Mouse (Mus musculus): ENCODE measurements at regions not wholly inside any gene's neighbourhood (a gene's known extent, or its start where the extent isn't known, plus 50 kb on each side); places are given as distances from the start of the nearest gene placed in this dataset.

GRCm38 (mm10) chr13:48350955-48351354 lies 89.9 kb downstream of the Id4 start:
- WGBS, result 71% methylated on average over 11 of the region's 11 CpGs
- Histone ChIP-seq H3K27me3 (ENCODE audit: control insufficient read depth, insufficient read depth, low read length) (no peaks in the 10 kb centered on the region), H3K4me3 (ENCODE audit: low read depth, low read length) (no peak overlapping the region), H3K9me3 (ENCODE audit: control insufficient read depth, low read length) (no peaks in the 10 kb centered on the region), H3K9ac (ENCODE audit: low read length) (no peak overlapping the region), H3K4me1 (ENCODE audit: control insufficient read depth, insufficient read depth, low read length) (no peaks in the 10 kb centered on the region), H3K4me2 (ENCODE audit: low read depth, severe bottlenecking) (no peak overlapping the region), H3K27ac (replicated peaks; ENCODE audit: low read depth, low read length) (no peak overlapping the region), H3K36me3 (ENCODE audit: control insufficient read depth, insufficient read depth, low read length) (no peaks in the 10 kb centered on the region)
- no peak for DNase-seq (ENCODE audit: low spot score)
- no peak for ATAC-seq (ENCODE audit: insufficient number of reproducible peaks, low FRiP score, low TSS enrichment, low read depth)

GRCm38 (mm10) chr13:48357118-48357517 lies 96.1 kb downstream of the Id4 start:
- ATAC-seq (ENCODE audit: insufficient number of reproducible peaks, low FRiP score, low TSS enrichment, low read depth), result no peak

GRCm38 (mm10) chr13:48357640-48358039 lies 96.6 kb downstream of the Id4 start:
- ATAC-seq (ENCODE audit: insufficient number of reproducible peaks, low FRiP score, low TSS enrichment, low read depth) (no peak), DNase-seq (ENCODE audit: low spot score) (no peak)
- no peak overlapping the region for H3K27ac ChIP-seq (replicated peaks; ENCODE audit: low read depth, low read length)
- H3K4me3 ChIP-seq (ENCODE audit: low read depth, low read length), result no peak overlapping the region
- H3K4me1 ChIP-seq (ENCODE audit: control insufficient read depth, insufficient read depth, low read length), result no peaks in the 10 kb centered on the region
- 94% methylated on average over 7 of the region's 7 CpGs for WGBS
- H3K9me3 ChIP-seq (ENCODE audit: control insufficient read depth, low read length), result no peaks in the 10 kb centered on the region
- no peaks in the 10 kb centered on the region for H3K27me3 ChIP-seq (ENCODE audit: control insufficient read depth, insufficient read depth, low read length)
- no peaks in the 10 kb centered on the region for H3K36me3 ChIP-seq (ENCODE audit: control insufficient read depth, insufficient read depth, low read length)
- no peak overlapping the region for H3K4me2 ChIP-seq (ENCODE audit: low read depth, severe bottlenecking)
- H3K9ac ChIP-seq (ENCODE audit: low read length), result no peak overlapping the region

More at GRCm38 (mm10) chr13:48357118-48357517, 96.1 kb downstream of the Id4 start:
- H3K36me3 ChIP-seq (ENCODE audit: control insufficient read depth, insufficient read depth, low read length), result no peaks in the 10 kb centered on the region
- no peaks in the 10 kb centered on the region for H3K4me1 ChIP-seq (ENCODE audit: control insufficient read depth, insufficient read depth, low read length)
- WGBS, result 75% methylated on average over 1 of the region's 1 CpGs
- no peaks in the 10 kb centered on the region for H3K27me3 ChIP-seq (ENCODE audit: control insufficient read depth, insufficient read depth, low read length)
- H3K9ac ChIP-seq (ENCODE audit: low read length), result no peak overlapping the region
- no peak overlapping the region for H3K4me3 ChIP-seq (ENCODE audit: low read depth, low read length)
- no peaks in the 10 kb centered on the region for H3K9me3 ChIP-seq (ENCODE audit: control insufficient read depth, low read length)
- no peak overlapping the region for H3K4me2 ChIP-seq (ENCODE audit: low read depth, severe bottlenecking)
- DNase-seq (ENCODE audit: low spot score), result no peak
- no peak overlapping the region for H3K27ac ChIP-seq (replicated peaks; ENCODE audit: low read depth, low read length)

GRCm38 (mm10) chr13:48371060-48371459 lies 110.0 kb downstream of the Id4 start:
- ATAC-seq (ENCODE audit: insufficient number of reproducible peaks, low FRiP score, low TSS enrichment, low read depth), result no peak
- 77% methylated on average over 9 of the region's 9 CpGs for WGBS
- H3K9me3 ChIP-seq (ENCODE audit: control insufficient read depth, low read length), result no peaks in the 10 kb centered on the region

GRCm38 (mm10) chr13:48376405-48376804 lies 115.4 kb downstream of the Id4 start:
- no peak overlapping the region for H3K4me2 ChIP-seq (ENCODE audit: low read depth, severe bottlenecking)
- H3K36me3 ChIP-seq (ENCODE audit: control insufficient read depth, insufficient read depth, low read length), result no peaks in the 10 kb centered on the region

More at GRCm38 (mm10) chr13:48371060-48371459, 110.0 kb downstream of the Id4 start:
- no peak for DNase-seq (ENCODE audit: low spot score)
- Histone ChIP-seq H3K27me3 (ENCODE audit: control insufficient read depth, insufficient read depth, low read length) (no peaks in the 10 kb centered on the region), H3K9ac (ENCODE audit: low read length) (no peak overlapping the region), H3K4me2 (ENCODE audit: low read depth, severe bottlenecking) (no peak overlapping the region), H3K4me1 (ENCODE audit: control insufficient read depth, insufficient read depth, low read length) (no peaks in the 10 kb centered on the region), H3K27ac (replicated peaks; ENCODE audit: low read depth, low read length) (no peak overlapping the region), H3K36me3 (ENCODE audit: control insufficient read depth, insufficient read depth, low read length) (no peaks in the 10 kb centered on the region), H3K4me3 (ENCODE audit: low read depth, low read length) (no peak overlapping the region)

GRCm38 (mm10) chr13:48383580-48384445 lies 122.8 kb downstream of the Id4 start:
- no peak overlapping the region for H3K9ac ChIP-seq (ENCODE audit: low read length)
- no peak overlapping the region for H3K4me3 ChIP-seq (ENCODE audit: low read depth, low read length)
- ATAC-seq (ENCODE audit: insufficient number of reproducible peaks, low FRiP score, low TSS enrichment, low read depth) (no peak), DNase-seq (ENCODE audit: low spot score) (no peak)
- peaks cover 9% of the 10 kb centered on the region for H3K4me1 ChIP-seq (ENCODE audit: control insufficient read depth, insufficient read depth, low read length)
- no peaks in the 10 kb centered on the region for H3K36me3 ChIP-seq (ENCODE audit: control insufficient read depth, insufficient read depth, low read length)
- H3K4me2 ChIP-seq (ENCODE audit: low read depth, severe bottlenecking), result no peak overlapping the region
- no peak overlapping the region for H3K27ac ChIP-seq (replicated peaks; ENCODE audit: low read depth, low read length)
- 61% methylated on average over 13 of the region's 13 CpGs for WGBS
- no peaks in the 10 kb centered on the region for H3K27me3 ChIP-seq (ENCODE audit: control insufficient read depth, insufficient read depth, low read length)
- H3K9me3 ChIP-seq (ENCODE audit: control insufficient read depth, low read length), result no peaks in the 10 kb centered on the region

More at GRCm38 (mm10) chr13:48376405-48376804, 115.4 kb downstream of the Id4 start:
- H3K27ac ChIP-seq (replicated peaks; ENCODE audit: low read depth, low read length), result no peak overlapping the region
- 82% methylated on average over 4 of the region's 4 CpGs for WGBS
- peaks cover 4% of the 10 kb centered on the region for H3K9me3 ChIP-seq (ENCODE audit: control insufficient read depth, low read length)
- no peak for ATAC-seq (ENCODE audit: insufficient number of reproducible peaks, low FRiP score, low TSS enrichment, low read depth)
- H3K4me1 ChIP-seq (ENCODE audit: control insufficient read depth, insufficient read depth, low read length), result no peaks in the 10 kb centered on the region
- no peak for DNase-seq (ENCODE audit: low spot score)
- no peak overlapping the region for H3K9ac ChIP-seq (ENCODE audit: low read length)
- no peak overlapping the region for H3K4me3 ChIP-seq (ENCODE audit: low read depth, low read length)
- H3K27me3 ChIP-seq (ENCODE audit: control insufficient read depth, insufficient read depth, low read length), result no peaks in the 10 kb centered on the region

GRCm38 (mm10) chr13:48384901-48385300 lies 123.9 kb downstream of the Id4 start:
- Histone ChIP-seq H3K27me3 (ENCODE audit: control insufficient read depth, insufficient read depth, low read length) (no peaks in the 10 kb centered on the region), H3K36me3 (ENCODE audit: control insufficient read depth, insufficient read depth, low read length) (no peaks in the 10 kb centered on the region), H3K4me3 (ENCODE audit: low read depth, low read length) (no peak overlapping the region), H3K9me3 (ENCODE audit: control insufficient read depth, low read length) (no peaks in the 10 kb centered on the region), H3K4me2 (ENCODE audit: low read depth, severe bottlenecking) (0 out of 2 replicates have a peak overlapping the region, but pooled peaks have one; percentile 7), H3K9ac (ENCODE audit: low read length) (no peak overlapping the region), H3K4me1 (ENCODE audit: control insufficient read depth, insufficient read depth, low read length) (peaks cover 9% of the 10 kb centered on the region), H3K27ac (replicated peaks; ENCODE audit: low read depth, low read length) (no peak overlapping the region)
- WGBS, result 55% methylated on average over 11 of the region's 11 CpGs
- ATAC-seq (ENCODE audit: insufficient number of reproducible peaks, low FRiP score, low TSS enrichment, low read depth) (no peak), DNase-seq (ENCODE audit: low spot score) (peak; percentile 29)

- no peak overlapping the region for H3K4me3 ChIP-seq (ENCODE audit: low read depth, low read length)
- no peak overlapping the region for H3K9ac ChIP-seq (ENCODE audit: low read length)
- 87% methylated on average over 11 of the region's 11 CpGs for WGBS
- no peaks in the 10 kb centered on the region for H3K4me1 ChIP-seq (ENCODE audit: control insufficient read depth, insufficient read depth, low read length)
- no peak overlapping the region for H3K27ac ChIP-seq (replicated peaks; ENCODE audit: low read depth, low read length)
- no peaks in the 10 kb centered on the region for H3K36me3 ChIP-seq (ENCODE audit: control insufficient read depth, insufficient read depth, low read length)
- H3K9me3 ChIP-seq (ENCODE audit: control insufficient read depth, low read length), result no peaks in the 10 kb centered on the region
- no peak overlapping the region for H3K4me2 ChIP-seq (ENCODE audit: low read depth, severe bottlenecking)
- DNase-seq (ENCODE audit: low spot score) (no peak), ATAC-seq (ENCODE audit: insufficient number of reproducible peaks, low FRiP score, low TSS enrichment, low read depth) (no peak)
- no peaks in the 10 kb centered on the region for H3K27me3 ChIP-seq (ENCODE audit: control insufficient read depth, insufficient read depth, low read length)
Observed at GRCm38 (mm10) chr13:48391126-48391525, 122.1 kb downstream of the Zfp169 start.

Data from limb, embryonic 11.5 days (tissue).